Mouse (Mus musculus): Measurements from ENCODE around the gene Nsmce4a.

Gene Nsmce4a

GRCm38 (mm10) chr7:130578066-130578465, 5.1 kb upstream of the Nsmce4a start:
- no peak for DNase-seq (ENCODE audit: low read depth, low spot score)

- DNase-seq (ENCODE audit: low read depth, low spot score): peak; percentile 26
These were observed 4.6 kb upstream of the Nsmce4a start, which contains the start of gene Tacc2 for GRCm38 (mm10) chr7:130577388-130578003. Gene Tacc2 (plus strand): TSS chr7:130577438.

- no peak for DNase-seq (ENCODE audit: low read depth, low spot score)
These were observed 4.1 kb upstream of the Nsmce4a start for GRCm38 (mm10) chr7:130576981-130577380.

- DNase-seq (ENCODE audit: low read depth, low spot score): peak; percentile 78
These were observed 1.5 kb upstream of the Nsmce4a start for GRCm38 (mm10) chr7:130574211-130574991.

- DNase-seq (ENCODE audit: low read depth, low spot score): no peak
These were observed 828 bp upstream of the Nsmce4a start for GRCm38 (mm10) chr7:130573746-130574145.

- DNase-seq (ENCODE audit: low read depth, low spot score): no peak
These were observed 2.4 kb downstream of the Nsmce4a start for GRCm38 (mm10) chr7:130570472-130570871.

GRCm38 (mm10) chr7:130568783-130569436, 4.0 kb downstream of the Nsmce4a start:
- no peak for DNase-seq (ENCODE audit: low read depth, low spot score)

GRCm38 (mm10) chr7:130564596-130564995, 8.3 kb downstream of the Nsmce4a start:
- DNase-seq (ENCODE audit: low read depth, low spot score): no peak

- no peak for DNase-seq (ENCODE audit: low read depth, low spot score)
These were observed 9.0 kb downstream of the Nsmce4a start for GRCm38 (mm10) chr7:130563880-130564279.

GRCm38 (mm10) chr7:130563276-130563675, 9.6 kb downstream of the Nsmce4a start:
- DNase-seq (ENCODE audit: low read depth, low spot score): no peak

GRCm38 (mm10) chr7:130560933-130561332, 12.0 kb downstream of the Nsmce4a start:
- DNase-seq (ENCODE audit: low read depth, low spot score): no peak

- no peak for DNase-seq (ENCODE audit: low read depth, low spot score)
These were observed 14.3 kb downstream of the Nsmce4a start for GRCm38 (mm10) chr7:130558592-130558991.

- no peak for DNase-seq (ENCODE audit: low read depth, low spot score)
These were observed 17.3 kb downstream of the Nsmce4a start for GRCm38 (mm10) chr7:130555597-130555996.

GRCm38 (mm10) chr7:130553321-130553720, 19.6 kb downstream of the Nsmce4a start:
- DNase-seq (ENCODE audit: low read depth, low spot score): no peak

- no peak for DNase-seq (ENCODE audit: low read depth, low spot score)
These were observed 20.1 kb downstream of the Nsmce4a start for GRCm38 (mm10) chr7:130552780-130553179.

- DNase-seq (ENCODE audit: low read depth, low spot score): no peak
These were observed 25.2 kb downstream of the Nsmce4a start for GRCm38 (mm10) chr7:130547635-130548175.

GRCm38 (mm10) chr7:130546791-130547484, 26.0 kb downstream of the Nsmce4a start:
- DNase-seq (ENCODE audit: low read depth, low spot score): peak; percentile 98

- DNase-seq (ENCODE audit: low read depth, low spot score): no peak
These were observed 26.5 kb downstream of the Nsmce4a start for GRCm38 (mm10) chr7:130546421-130546790.

- DNase-seq (ENCODE audit: low read depth, low spot score): no peak
These were observed 27.0 kb downstream of the Nsmce4a start for GRCm38 (mm10) chr7:130545893-130546292.

GRCm38 (mm10) chr7:130545401-130545800, 27.5 kb downstream of the Nsmce4a start:
- peak; percentile 61 for DNase-seq (ENCODE audit: low read depth, low spot score)

GRCm38 (mm10) chr7:130543181-130543580, 29.7 kb downstream of the Nsmce4a start:
- DNase-seq (ENCODE audit: low read depth, low spot score): no peak

- no peak for DNase-seq (ENCODE audit: low read depth, low spot score)
These were observed 32.7 kb downstream of the Nsmce4a start for GRCm38 (mm10) chr7:130540176-130540575.
